Mouse (Mus musculus) MEL (cell line): ENCODE results near the gene Tmem59l. TPM values are rescaled to one million over a fixed set of nuclear protein-coding genes. Genes with fewer than 3 reads are reported as not detected.
A peak's percentile ranks its signal among the peaks of the same experiment; 100 is the strongest.

ENCODE experiments used
- DNase-seq: peaks from one replicate; pipeline ENCODE4 v3.0.0; 2011; ENCODE audit warnings: low read depth, low spot score
- H3K27ac ChIP-seq: 2 replicates; pipeline ENCODE4 v1.5.1; 2012; ENCODE audit warnings: low read depth, mild to moderate bottlenecking, control low read depth, low read length, moderate library complexity; ENCODE audit not compliant: control insufficient read depth
- H3K27me3 ChIP-seq, 2 experiments: fragments of 150-350 bp in 1 of 2; sonication (generic) in 1 of 2; 2 replicates each; pipeline ENCODE4 v1.6.1; 2012; ENCODE audit warnings: low read length in 2 of 2, mild to moderate bottlenecking in 2 of 2, improper control_type of control experiment in 1 of 2, moderate library complexity in 1 of 2; ENCODE audit not compliant: insufficient read depth in 2 of 2, control insufficient read depth in 1 of 2
- H3K36me3 ChIP-seq, 2 experiments: 2 replicates each; pipeline ENCODE4 v1.6.1; 2012 to 2014; ENCODE audit warnings: low read length in 2 of 2, improper control_type of control experiment in 1 of 2, inconsistent platforms in 1 of 2, mild to moderate bottlenecking in 1 of 2; ENCODE audit not compliant: insufficient read depth in 2 of 2, control insufficient read depth in 1 of 2
- H3K4me1 ChIP-seq, 2 experiments: fragments of 150-350 bp in 1 of 2; sonication (generic) in 1 of 2; 2 replicates each; pipeline ENCODE4 v1.6.1; 2012; ENCODE audit warnings: low read length in 2 of 2, improper control_type of control experiment in 1 of 2, mild to moderate bottlenecking in 1 of 2; ENCODE audit not compliant: insufficient read depth in 2 of 2, control insufficient read depth in 1 of 2
- H3K4me3 ChIP-seq, 2 experiments: fragments of 150-350 bp in 1 of 2; sonication (generic) in 1 of 2; 2 replicates each; pipeline ENCODE4 v1.5.1; 2012; ENCODE audit warnings: low read depth in 2 of 2, low read length in 2 of 2, mild to moderate bottlenecking in 2 of 2, moderate library complexity in 2 of 2, control low read depth in 1 of 2, improper control_type of control experiment in 1 of 2; ENCODE audit not compliant: control insufficient read depth in 1 of 2, insufficient read depth in 1 of 2
- H3K79me2 ChIP-seq: 2 replicates; pipeline ENCODE4 v1.6.1; 2012; ENCODE audit warnings: mild to moderate bottlenecking, low read length, moderate library complexity; ENCODE audit not compliant: control insufficient read depth, poor library complexity, insufficient read depth
- H3K9ac ChIP-seq: 2 replicates; pipeline ENCODE4 v1.6.1; 2012; ENCODE audit warnings: low read depth, mild to moderate bottlenecking, control low read depth, low read length, moderate library complexity; ENCODE audit not compliant: control insufficient read depth, poor library complexity, severe bottlenecking
- H3K9me3 ChIP-seq: fragments of 150-350 bp; sonication (generic); replicated peaks from 2 replicates; pipeline ENCODE4 v1.6.1; 2012; ENCODE audit warnings: mild to moderate bottlenecking, low read length, improper control_type of control experiment, moderate library complexity; ENCODE audit not compliant: insufficient read depth
- BHLHE40 ChIP-seq: IDR thresholded peaks from 2 replicates; pipeline ENCODE4 v1.6.1; 2012; ENCODE audit warnings: low read depth, mild to moderate bottlenecking, inconsistent platforms, low read length, improper control_type of control experiment, borderline replicate concordance
- GATA1 ChIP-seq: IDR thresholded peaks from 2 replicates; pipeline ENCODE4 v1.6.1; 2011; ENCODE audit warnings: low read depth, low read length, improper control_type of control experiment
- HCFC1 ChIP-seq: IDR thresholded peaks from 2 replicates; pipeline ENCODE4 v1.6.1; 2012; ENCODE audit warnings: low read depth, mild to moderate bottlenecking, inconsistent platforms, low read length, improper control_type of control experiment, moderate library complexity
- KAT2A ChIP-seq: conservative IDR thresholded peaks from 2 replicates; pipeline ENCODE4 v1.6.1; 2012; ENCODE audit warnings: low read depth, low read length, improper control_type of control experiment, inconsistent platforms
- MAFK ChIP-seq: IDR thresholded peaks from 2 replicates; pipeline ENCODE4 v1.6.1; 2011; ENCODE audit warnings: low read depth, mild to moderate bottlenecking, low read length, improper control_type of control experiment, borderline replicate concordance
- USF1 ChIP-seq: IDR thresholded peaks from 2 replicates; pipeline ENCODE4 v1.6.1; 2014; ENCODE audit warnings: low read depth, mild to moderate bottlenecking, inconsistent platforms, low read length, improper control_type of control experiment, moderate library complexity
- USF2 ChIP-seq, 2 experiments: IDR thresholded peaks; 2 replicates each; pipeline ENCODE4 v1.6.1; 2011 to 2012; ENCODE audit warnings: improper control_type of control experiment in 2 of 2, low read length in 2 of 2, borderline replicate concordance in 1 of 2, inconsistent platforms in 1 of 2, low read depth in 1 of 2, mild to moderate bottlenecking in 1 of 2; ENCODE audit not compliant: insufficient read depth in 1 of 2
- polyA plus RNA-seq, 2 experiments: library from polyadenylated mRNA; stranded (reverse) in 1 of 2; unstranded in 1 of 2; fragments of >175 nt in 1 of 2; fragments of >200 nt in 1 of 2; gene quantifications; 2 replicates each; pipeline versions ENCODE4 v1.2.1 to v1.2.4; 2012; ENCODE audit warnings: low replicate concordance in 2 of 2, low read depth in 1 of 2; ENCODE audit not compliant: insufficient read length in 2 of 2, insufficient read depth in 1 of 2, missing spikeins in 1 of 2
- total RNA-seq: library from RNA; depleted of rRNA; stranded (reverse); fragments of 300-350 nt; gene quantifications from 2 replicates; pipeline ENCODE4 v1.2.3, GENCODE M21; 2012

Gene Tmem59l
- total and polyA plus RNA-seq, 3 experiments, result not detected

- Histone ChIP-seq H3K79me2 (peaks cover 2% of the 10 kb centered on the region; the same call in 1 of the 2 replicates), H3K4me1 (peaks cover 0 to 7% of the 10 kb centered on the region in 2 experiments; a peak in 2 of 4 replicates), H3K36me3 (peaks cover 0 to 2% of the 10 kb centered on the region in 2 experiments; a peak in 3 of 4 replicates), H3K9me3 (no peaks in the 10 kb centered on the region), H3K27me3 (no peaks in the 10 kb centered on the region), H3K4me3 (no peak overlapping the region), H3K27ac (no peak overlapping the region), H3K9ac (no peak overlapping the region)
- TF ChIP-seq HCFC1, result no peak
- no peak for DNase-seq
These were observed 17.2 kb downstream of the Tmem59l start for GRCm38 (mm10) chr8:70469938-70470337.

GRCm38 (mm10) chr8:70469295-70469916 is 17.8 kb downstream of the Tmem59l start:
- DNase-seq, result peak; percentile 54

GRCm38 (mm10) chr8:70468733-70469132 is 18.4 kb downstream of the Tmem59l start:
- no peak overlapping the region for H3K9ac ChIP-seq
- peaks cover 0 to 2% of the 10 kb centered on the region in 2 experiments; a peak in 3 of 4 replicates for H3K36me3 ChIP-seq
- no peaks in the 10 kb centered on the region for H3K27me3 ChIP-seq
- H3K79me2 ChIP-seq, result 0 out of 2 replicates have a peak, but pooled peaks cover 2% of the 10 kb centered on the region
- no peak for TF ChIP-seq BHLHE40
- no peak for TF ChIP-seq KAT2A
- peaks cover 0 to 7% of the 10 kb centered on the region in 2 experiments; a peak in 2 of 4 replicates for H3K4me1 ChIP-seq
- H3K9me3 ChIP-seq, result no peaks in the 10 kb centered on the region
- no peak overlapping the region for H3K27ac ChIP-seq
- DNase-seq, result no peak
- H3K4me3 ChIP-seq, result no peak overlapping the region

More at GRCm38 (mm10) chr8:70469295-70469916, 17.8 kb downstream of the Tmem59l start:
- H3K27ac ChIP-seq, result no peak overlapping the region
- no peaks in the 10 kb centered on the region for H3K9me3 ChIP-seq
- 0 out of 4 replicates have a peak, but pooled peaks of 1 of the 2 experiments have one; percentile 31 for TF ChIP-seq USF2 (IDR thresholded peaks at IDR 0.05; ENCODE audit: borderline replicate concordance in 1 of 2, insufficient read depth in 1 of 2, low read depth in 1 of 2, low read length in 2 of 2)
- TF ChIP-seq BHLHE40, result no peak
- peak; percentile 86 for TF ChIP-seq USF1
- TF ChIP-seq KAT2A, result no peak
- peak; percentile 37; the same call in 1 of the 2 replicates for TF ChIP-seq GATA1
- TF ChIP-seq MAFK, result no peak
- peaks cover 0 to 7% of the 10 kb centered on the region in 2 experiments; a peak in 2 of 4 replicates for H3K4me1 ChIP-seq
- H3K4me3 ChIP-seq, result no peak overlapping the region
- no peaks in the 10 kb centered on the region for H3K27me3 ChIP-seq
- no peak overlapping the region for H3K9ac ChIP-seq
- H3K79me2 ChIP-seq, result peaks cover 2% of the 10 kb centered on the region; the same call in 1 of the 2 replicates
- peaks cover 0 to 2% of the 10 kb centered on the region in 2 experiments; a peak in 3 of 4 replicates for H3K36me3 ChIP-seq
